Mouse (Mus musculus) MEL (cell line): Measurements from ENCODE around the gene Scn3b. TPM values are rescaled to one million over a fixed set of nuclear protein-coding genes. Genes with fewer than 3 reads are reported as not detected.

Experiments
- DNase-seq: peaks from one replicate; pipeline ENCODE4 v3.0.0; 2011; ENCODE audit warnings: low read depth, low spot score
- H3K27ac ChIP-seq: 2 replicates; pipeline ENCODE4 v1.5.1; 2012; ENCODE audit warnings: low read depth, mild to moderate bottlenecking, control low read depth, low read length, moderate library complexity; ENCODE audit not compliant: control insufficient read depth
- H3K27me3 ChIP-seq, 2 experiments: fragments of 150-350 bp in 1 of 2; sonication (generic) in 1 of 2; 2 replicates each; pipeline ENCODE4 v1.6.1; 2012; ENCODE audit warnings: low read length in 2 of 2, mild to moderate bottlenecking in 2 of 2, improper control_type of control experiment in 1 of 2, moderate library complexity in 1 of 2; ENCODE audit not compliant: insufficient read depth in 2 of 2, control insufficient read depth in 1 of 2
- H3K36me3 ChIP-seq, 2 experiments: 2 replicates each; pipeline ENCODE4 v1.6.1; 2012 to 2014; ENCODE audit warnings: low read length in 2 of 2, improper control_type of control experiment in 1 of 2, inconsistent platforms in 1 of 2, mild to moderate bottlenecking in 1 of 2; ENCODE audit not compliant: insufficient read depth in 2 of 2, control insufficient read depth in 1 of 2
- H3K4me1 ChIP-seq, 2 experiments: fragments of 150-350 bp in 1 of 2; sonication (generic) in 1 of 2; 2 replicates each; pipeline ENCODE4 v1.6.1; 2012; ENCODE audit warnings: low read length in 2 of 2, improper control_type of control experiment in 1 of 2, mild to moderate bottlenecking in 1 of 2; ENCODE audit not compliant: insufficient read depth in 2 of 2, control insufficient read depth in 1 of 2
- H3K4me3 ChIP-seq, 2 experiments: fragments of 150-350 bp in 1 of 2; sonication (generic) in 1 of 2; 2 replicates each; pipeline ENCODE4 v1.5.1; 2012; ENCODE audit warnings: low read depth in 2 of 2, low read length in 2 of 2, mild to moderate bottlenecking in 2 of 2, moderate library complexity in 2 of 2, control low read depth in 1 of 2, improper control_type of control experiment in 1 of 2; ENCODE audit not compliant: control insufficient read depth in 1 of 2, insufficient read depth in 1 of 2
- H3K79me2 ChIP-seq: 2 replicates; pipeline ENCODE4 v1.6.1; 2012; ENCODE audit warnings: mild to moderate bottlenecking, low read length, moderate library complexity; ENCODE audit not compliant: control insufficient read depth, poor library complexity, insufficient read depth
- H3K9ac ChIP-seq: 2 replicates; pipeline ENCODE4 v1.6.1; 2012; ENCODE audit warnings: low read depth, mild to moderate bottlenecking, control low read depth, low read length, moderate library complexity; ENCODE audit not compliant: control insufficient read depth, poor library complexity, severe bottlenecking
- H3K9me3 ChIP-seq: fragments of 150-350 bp; sonication (generic); replicated peaks from 2 replicates; pipeline ENCODE4 v1.6.1; 2012; ENCODE audit warnings: mild to moderate bottlenecking, low read length, improper control_type of control experiment, moderate library complexity; ENCODE audit not compliant: insufficient read depth
- BHLHE40 ChIP-seq: IDR thresholded peaks from 2 replicates; pipeline ENCODE4 v1.6.1; 2012; ENCODE audit warnings: low read depth, mild to moderate bottlenecking, inconsistent platforms, low read length, improper control_type of control experiment, borderline replicate concordance
- CTCF ChIP-seq, 3 experiments: IDR thresholded peaks in 2 of 3; conservative IDR thresholded peaks in 1 of 3; 2 replicates each; pipeline ENCODE4 v1.5.1; 2011 to 2012; ENCODE audit warnings: low read length in 3 of 3, low read depth in 2 of 3, mild to moderate bottlenecking in 2 of 3, improper control_type of control experiment in 1 of 3, inconsistent platforms in 1 of 3, mixed read lengths in 1 of 3, moderate library complexity in 1 of 3; ENCODE audit not compliant: control insufficient read depth in 1 of 3, insufficient read depth in 1 of 3, poor library complexity in 1 of 3, severe bottlenecking in 1 of 3
- ELF1 ChIP-seq: IDR thresholded peaks from 2 replicates; pipeline ENCODE4 v1.6.1; 2014; ENCODE audit warnings: low read depth, mild to moderate bottlenecking, inconsistent platforms, low read length, improper control_type of control experiment, moderate library complexity
- EP300 ChIP-seq, 2 experiments: IDR thresholded peaks; 2 replicates each; pipeline ENCODE4 v1.6.1; 2011; ENCODE audit warnings: improper control_type of control experiment in 2 of 2, low read length in 2 of 2, low read depth in 1 of 2, mild to moderate bottlenecking in 1 of 2
- GATA1 ChIP-seq: IDR thresholded peaks from 2 replicates; pipeline ENCODE4 v1.6.1; 2011; ENCODE audit warnings: low read depth, low read length, improper control_type of control experiment
- HCFC1 ChIP-seq: IDR thresholded peaks from 2 replicates; pipeline ENCODE4 v1.6.1; 2012; ENCODE audit warnings: low read depth, mild to moderate bottlenecking, inconsistent platforms, low read length, improper control_type of control experiment, moderate library complexity
- JUND ChIP-seq: IDR thresholded peaks from 2 replicates; pipeline ENCODE4 v1.6.1; 2011; ENCODE audit warnings: low read depth, mild to moderate bottlenecking, improper control_type of control experiment, low read length
- MAFK ChIP-seq: IDR thresholded peaks from 2 replicates; pipeline ENCODE4 v1.6.1; 2011; ENCODE audit warnings: low read depth, mild to moderate bottlenecking, low read length, improper control_type of control experiment, borderline replicate concordance
- MAZ ChIP-seq: IDR thresholded peaks from 2 replicates; pipeline ENCODE4 v1.6.1; 2012; ENCODE audit warnings: low read depth, mild to moderate bottlenecking, inconsistent platforms, low read length, improper control_type of control experiment
- POLR2AphosphoS2 ChIP-seq: IDR thresholded peaks from 2 replicates; pipeline ENCODE4 v1.6.1; 2011; ENCODE audit warnings: low read length, improper control_type of control experiment
- RCOR1 ChIP-seq: IDR thresholded peaks from 2 replicates; pipeline ENCODE4 v1.6.1; 2012; ENCODE audit warnings: low read depth, mild to moderate bottlenecking, inconsistent platforms, low read length, improper control_type of control experiment
- SMC3 ChIP-seq: IDR thresholded peaks from 2 replicates; pipeline ENCODE4 v1.6.1; 2011; ENCODE audit warnings: low read depth, low read length, improper control_type of control experiment
- TAL1 ChIP-seq: IDR thresholded peaks from 2 replicates; pipeline ENCODE4 v1.6.1; 2012; ENCODE audit warnings: mild to moderate bottlenecking, inconsistent platforms, low read length, moderate library complexity, mixed read lengths
- TBP ChIP-seq: IDR thresholded peaks from 2 replicates; pipeline ENCODE4 v1.8.0; 2011; ENCODE audit warnings: low read depth, low read length, improper control_type of control experiment
- TCF12 ChIP-seq: IDR thresholded peaks from 2 replicates; pipeline ENCODE4 v1.6.1; 2014; ENCODE audit warnings: low read depth, mild to moderate bottlenecking, inconsistent platforms, low read length, improper control_type of control experiment, moderate library complexity
- USF1 ChIP-seq: IDR thresholded peaks from 2 replicates; pipeline ENCODE4 v1.6.1; 2014; ENCODE audit warnings: low read depth, mild to moderate bottlenecking, inconsistent platforms, low read length, improper control_type of control experiment, moderate library complexity
- USF2 ChIP-seq, 2 experiments: IDR thresholded peaks; 2 replicates each; pipeline ENCODE4 v1.6.1; 2011 to 2012; ENCODE audit warnings: improper control_type of control experiment in 2 of 2, low read length in 2 of 2, borderline replicate concordance in 1 of 2, inconsistent platforms in 1 of 2, low read depth in 1 of 2, mild to moderate bottlenecking in 1 of 2; ENCODE audit not compliant: insufficient read depth in 1 of 2
- ZC3H11A ChIP-seq: IDR thresholded peaks from 2 replicates; pipeline ENCODE4 v1.6.1; 2012; ENCODE audit warnings: low read depth, mild to moderate bottlenecking, inconsistent platforms, low read length, improper control_type of control experiment
- ZKSCAN1 ChIP-seq: IDR thresholded peaks from 2 replicates; pipeline ENCODE4 v1.6.1; 2012; ENCODE audit warnings: low read depth, mild to moderate bottlenecking, inconsistent platforms, low read length, improper control_type of control experiment, moderate library complexity
- ZMIZ1 ChIP-seq: IDR thresholded peaks from 2 replicates; pipeline ENCODE4 v1.6.1; 2012; ENCODE audit warnings: low read depth, mild to moderate bottlenecking, inconsistent platforms, low read length, improper control_type of control experiment, moderate library complexity
- ZNF384 ChIP-seq: IDR thresholded peaks from 2 replicates; pipeline ENCODE4 v1.6.1; 2012; ENCODE audit warnings: low read depth, mild to moderate bottlenecking, inconsistent platforms, low read length, improper control_type of control experiment
- polyA plus RNA-seq, 2 experiments: library from polyadenylated mRNA; stranded (reverse) in 1 of 2; unstranded in 1 of 2; fragments of >175 nt in 1 of 2; fragments of >200 nt in 1 of 2; gene quantifications; 2 replicates each; pipeline versions ENCODE4 v1.2.1 to v1.2.4; 2012; ENCODE audit warnings: low replicate concordance in 2 of 2, low read depth in 1 of 2; ENCODE audit not compliant: insufficient read length in 2 of 2, insufficient read depth in 1 of 2, missing spikeins in 1 of 2
- total RNA-seq: library from RNA; depleted of rRNA; stranded (reverse); fragments of 300-350 nt; gene quantifications from 2 replicates; pipeline ENCODE4 v1.2.3, GENCODE M21; 2012

Gene Scn3b
- total and polyA plus RNA-seq, 3 experiments, result not detected

DNA sequence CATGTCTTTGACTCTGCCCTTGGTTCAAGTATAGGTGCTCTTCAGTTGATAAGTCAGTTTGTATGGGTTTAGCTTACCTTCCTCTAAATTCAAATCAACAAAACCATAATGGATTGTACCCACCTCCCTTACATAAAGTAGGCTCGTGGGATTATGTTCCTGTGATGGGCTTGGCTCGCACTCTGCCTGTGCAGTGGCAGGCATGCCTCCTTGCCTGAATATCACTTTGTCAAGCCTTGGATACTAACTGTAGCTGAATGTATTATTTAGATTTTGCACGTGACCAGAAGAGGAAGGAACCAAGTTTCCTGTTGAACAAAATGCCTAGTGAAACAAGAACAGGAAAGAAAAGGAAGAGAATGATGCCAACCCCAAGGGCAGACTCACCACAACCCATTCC lies 2.1 kb downstream of the Scn3b start:
- Histone ChIP-seq H3K27me3 (no peaks in the 10 kb centered on the region), H3K36me3 (no peaks in the 10 kb centered on the region)
- DNase-seq, result no peak
- TF ChIP-seq RCOR1 (no peak), SMC3 (no peak), USF2 (IDR thresholded peaks at IDR 0.05; ENCODE audit: borderline replicate concordance in 1 of 2, insufficient read depth in 1 of 2, low read depth in 1 of 2, low read length in 2 of 2) (no peak), EP300 (IDR thresholded peaks at IDR 0.05; ENCODE audit: low read depth in 1 of 2, low read length in 2 of 2) (no peak), TAL1 (no peak), GATA1 (no peak), POLR2AphosphoS2 (no peak), TBP (no peak), ZKSCAN1 (no peak), CTCF (IDR thresholded peaks at IDR 0.05 in 2 of 3, conservative IDR thresholded peaks at IDR 0.05 in 1 of 3; ENCODE audit: control insufficient read depth in 1 of 3, insufficient read depth in 1 of 3, low read depth in 2 of 3, low read length in 3 of 3, poor library complexity in 1 of 3, severe bottlenecking in 1 of 3) (no peak), USF1 (no peak), BHLHE40 (no peak), TCF12 (no peak)
- TF ChIP-seq, all 39 proteins: peak for 0
- no peaks in the 10 kb centered on the region for H3K4me1 ChIP-seq
- no peaks in the 10 kb centered on the region for H3K9me3 ChIP-seq
- H3K79me2 ChIP-seq, result no peaks in the 10 kb centered on the region
- no peak overlapping the region for H3K27ac ChIP-seq
- H3K9ac ChIP-seq, result no peak overlapping the region
- H3K4me3 ChIP-seq, result no peak overlapping the region

DNA sequence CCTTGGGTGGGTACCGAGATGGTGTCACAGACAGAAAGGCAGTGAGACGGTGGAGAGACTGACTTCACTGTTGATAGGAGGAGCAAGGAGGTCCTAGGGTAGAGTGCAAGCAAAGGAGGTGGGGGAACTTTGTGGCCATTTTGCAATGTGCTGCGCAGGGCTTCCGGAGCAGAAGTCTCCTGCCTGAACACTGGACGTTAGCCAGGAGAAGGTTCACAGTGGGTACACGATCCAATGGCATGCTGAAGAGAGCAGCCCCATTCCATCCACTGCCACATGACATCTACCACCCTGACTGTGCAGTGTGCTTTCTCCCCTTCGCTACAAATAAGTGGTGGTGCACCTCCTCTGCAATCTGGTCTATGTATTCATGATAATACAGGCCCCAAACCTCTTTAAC lies 3.8 kb downstream of the Scn3b start:
- H3K36me3 ChIP-seq, result no peaks in the 10 kb centered on the region
- DNase-seq, result no peak
- H3K9ac ChIP-seq, result no peak overlapping the region
- H3K4me3 ChIP-seq, result no peak overlapping the region
- no peaks in the 10 kb centered on the region for H3K79me2 ChIP-seq
- no peaks in the 10 kb centered on the region for H3K27me3 ChIP-seq
- H3K9me3 ChIP-seq, result no peaks in the 10 kb centered on the region
- H3K4me1 ChIP-seq, result no peaks in the 10 kb centered on the region
- H3K27ac ChIP-seq, result no peak overlapping the region
- TF ChIP-seq ZMIZ1 (no peak), TCF12 (no peak), ZNF384 (no peak), ZC3H11A (no peak), JUND (no peak), ELF1 (no peak), HCFC1 (no peak), MAFK (no peak), MAZ (no peak), BHLHE40 (no peak)
